10 mouse cellular contexts compared by ENCODE assay signal in the genomic region with DNA sequence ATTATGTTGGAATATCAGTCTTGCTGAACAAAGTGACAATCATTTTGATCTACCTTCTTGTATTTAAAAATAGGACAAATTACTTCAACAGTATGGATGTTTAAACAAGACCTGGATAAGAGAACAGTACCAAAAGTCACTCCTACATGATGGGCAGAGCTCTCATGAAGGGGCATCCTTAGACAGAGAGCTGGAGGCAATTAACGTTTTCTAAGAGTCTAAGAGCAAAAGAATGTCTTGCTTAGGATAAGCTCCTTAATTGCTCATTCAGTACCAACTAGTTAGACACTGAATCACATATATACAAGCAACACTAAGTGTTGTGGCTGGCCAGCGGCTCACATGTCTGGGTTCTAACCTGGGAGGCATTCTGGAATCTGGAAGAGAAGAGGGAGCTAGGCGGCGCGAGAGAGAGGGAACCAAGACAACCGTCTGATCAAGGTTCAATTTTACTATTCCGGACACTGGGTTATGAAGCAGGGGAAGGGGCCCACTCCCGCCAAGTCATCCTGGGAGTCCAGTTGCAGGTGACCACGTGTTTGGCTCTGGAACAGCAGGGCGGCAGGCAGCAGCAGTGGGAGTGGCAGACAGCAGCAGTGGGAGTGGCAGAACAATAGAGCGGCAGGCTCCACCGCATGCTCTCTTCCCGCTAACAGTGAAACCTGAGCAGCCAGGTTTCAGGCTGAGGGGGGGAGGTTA. TPM values are rescaled to one million over a fixed set of nuclear protein-coding genes. Genes with fewer than 3 reads are reported as not detected.
DNase-seq lines count a peak whose midpoint lies in the region; ATAC-seq and TF ChIP-seq lines count a peak whose summit lies in the region.
"Had no signal": no experiment of that assay in that cellular context is flagged by ENCODE, and none has a peak within 500 bp of the region (broad histone marks: within the 10 kb centered on the region; RNA-seq: fewer than 3 reads in every experiment).

No protein-coding gene starts in this region.

- no peak for TF ChIP-seq CTCF in heart, adult 2 months (IDR thresholded peaks at IDR 0.05)
- no peak for TF ChIP-seq CTCF in liver, adult 2 months (IDR thresholded peaks at IDR 0.05; ENCODE audit: low read depth, low read length)
- TF ChIP-seq CTCF in midbrain, postnatal 0 days (IDR thresholded peaks at IDR 0.05) = peak; percentile 56

- H3K36me3 ChIP-seq in heart, embryonic 12.5 days = no peaks in the 10 kb centered on the region
- H3K36me3 ChIP-seq in heart, adult 2 months (ENCODE audit: control insufficient read depth, insufficient read depth, low read length) = no peaks in the 10 kb centered on the region
- H3K36me3 ChIP-seq in hindbrain, embryonic 15.5 days = no peaks in the 10 kb centered on the region
- H3K36me3 ChIP-seq in liver, adult 2 months (ENCODE audit: control insufficient read depth, insufficient read depth, low read length) = peaks cover 48% of the 10 kb centered on the region
- H3K36me3 ChIP-seq in midbrain, postnatal 0 days (ENCODE audit: insufficient read depth, low read length) = no peaks in the 10 kb centered on the region

- no peaks in the 10 kb centered on the region for H3K79me2 ChIP-seq in heart, adult 2 months (replicated peaks; ENCODE audit: control insufficient read depth, insufficient read depth, low read length)
- H3K79me2 ChIP-seq in liver, adult 2 months (ENCODE audit: control insufficient read depth, insufficient read depth, low read length) = no peaks in the 10 kb centered on the region

- intact Hi-C loops in heart, adult 2 months (cut with DNase I) = no loop called here

- no peak for TF ChIP-seq EP300 in heart, adult 2 months (IDR thresholded peaks at IDR 0.05; ENCODE audit: insufficient read depth, low read depth, low read length)

- peak overlapping the region; percentile 60; the same call in 1 of the 2 replicates for H3K9ac ChIP-seq in heart, embryonic 12.5 days
- H3K9ac ChIP-seq in heart, adult 2 months (ENCODE audit: low read depth, low read length) = no peak overlapping the region
- H3K9ac ChIP-seq in hindbrain, embryonic 15.5 days = peak overlapping the region; percentile 56
- no peak overlapping the region for H3K9ac ChIP-seq in liver, adult 2 months (ENCODE audit: low read depth, low read length)
- peak overlapping the region; percentile 50; the same call in 1 of the 2 replicates for H3K9ac ChIP-seq in midbrain, postnatal 0 days (replicated peaks; ENCODE audit: low read length, poor library complexity, severe bottlenecking)

- no peak for DNase-seq in heart, adult 2 months
- peak; percentile 85 for DNase-seq in embryo, embryonic 10 days (ENCODE audit: low spot score)
- DNase-seq in liver, adult 2 months (ENCODE audit: extremely low read depth, low read depth, low spot score) = peak; percentile 55
- peak; percentile 50 for DNase-seq in midbrain, postnatal 0 days (ENCODE audit: low spot score)
- no peak for DNase-seq in spleen, postnatal 4 days (ENCODE audit: low spot score in 2 of 2)
- DNase-seq in thymus, postnatal 0 days (ENCODE audit: low spot score) = no peak

- H3K4me3 ChIP-seq in heart, embryonic 12.5 days = peak overlapping the region; percentile 37
- no peak overlapping the region for H3K4me3 ChIP-seq in heart, adult 2 months
- H3K4me3 ChIP-seq in hindbrain, embryonic 15.5 days = peak overlapping the region; percentile 46
- no peak overlapping the region for H3K4me3 ChIP-seq in liver, adult 2 months (ENCODE audit: insufficient read depth, low read depth, low read length)
- H3K4me3 ChIP-seq in midbrain, postnatal 0 days (ENCODE audit: low read depth, low read length) = peak overlapping the region; percentile 35

- TF ChIP-seq POLR2A in heart, adult 2 months (IDR thresholded peaks at IDR 0.05; ENCODE audit: insufficient read depth, low read depth, low read length) = no peak
- TF ChIP-seq POLR2A in liver, adult 2 months (IDR thresholded peaks at IDR 0.05; ENCODE audit: extremely low read depth, insufficient read depth, low read length) = no peak

- H3K27ac ChIP-seq in heart, embryonic 12.5 days (ENCODE audit: poor library complexity, severe bottlenecking) = no peak overlapping the region
- no peak overlapping the region for H3K27ac ChIP-seq in heart, adult 2 months
- H3K27ac ChIP-seq in hindbrain, embryonic 15.5 days (replicated peaks) = no peak overlapping the region; the same call in 1 of the 2 replicates
- H3K27ac ChIP-seq in liver, adult 2 months (replicated peaks; ENCODE audit: insufficient read depth, low read depth, low read length) = no peak overlapping the region
- 0 out of 2 replicates have a peak overlapping the region, but pooled peaks have one; percentile 3 for H3K27ac ChIP-seq in midbrain, postnatal 0 days (ENCODE audit: low read depth, low read length)

- WGBS in heart, embryonic 12.5 days = 4% methylated on average over 13 of the region's 13 CpGs
- 7% methylated on average over 13 of the region's 13 CpGs for WGBS in heart, adult 2 months
- WGBS in hindbrain, embryonic 15.5 days = 4% methylated on average over 13 of the region's 13 CpGs
- WGBS in liver, adult 2 months = 23% methylated on average over 13 of the region's 13 CpGs
- WGBS in midbrain, postnatal 0 days = 2% methylated on average over 13 of the region's 13 CpGs

- peak; percentile 73 for ATAC-seq in heart, embryonic 12.5 days (ENCODE audit: insufficient number of reproducible peaks, low FRiP score)
- ATAC-seq in hindbrain, embryonic 15.5 days (ENCODE audit: low FRiP score, low read depth) = peak; percentile 95
- ATAC-seq in midbrain, postnatal 0 days (ENCODE audit: low FRiP score) = peak; percentile 93

- no peaks in the 10 kb centered on the region for H3K27me3 ChIP-seq in heart, embryonic 12.5 days (replicated peaks)
- H3K27me3 ChIP-seq in heart, adult 2 months (ENCODE audit: control insufficient read depth, insufficient read depth, low read length) = no peaks in the 10 kb centered on the region
- no peaks in the 10 kb centered on the region for H3K27me3 ChIP-seq in hindbrain, embryonic 15.5 days
- no peaks in the 10 kb centered on the region for H3K27me3 ChIP-seq in liver, adult 2 months (ENCODE audit: control insufficient read depth, insufficient read depth, low read length)
- H3K27me3 ChIP-seq in midbrain, postnatal 0 days (ENCODE audit: insufficient read depth, low read length) = no peaks in the 10 kb centered on the region

- no peaks in the 10 kb centered on the region for H3K9me3 ChIP-seq in heart, embryonic 12.5 days (replicated peaks)
- no peaks in the 10 kb centered on the region for H3K9me3 ChIP-seq in hindbrain, embryonic 15.5 days
- H3K9me3 ChIP-seq in midbrain, postnatal 0 days (ENCODE audit: low read length) = no peaks in the 10 kb centered on the region

- H3K4me2 ChIP-seq in heart, embryonic 12.5 days = peak overlapping the region; percentile 67
- peak overlapping the region; percentile 69 for H3K4me2 ChIP-seq in hindbrain, embryonic 15.5 days
- peak overlapping the region; percentile 49 for H3K4me2 ChIP-seq in midbrain, postnatal 0 days (ENCODE audit: low read depth, low read length, poor library complexity, severe bottlenecking)

- no peaks in the 10 kb centered on the region for H3K4me1 ChIP-seq in heart, embryonic 12.5 days (replicated peaks)
- no peaks in the 10 kb centered on the region for H3K4me1 ChIP-seq in heart, adult 2 months (ENCODE audit: control insufficient read depth, insufficient read depth, low read length)
- no peaks in the 10 kb centered on the region for H3K4me1 ChIP-seq in hindbrain, embryonic 15.5 days (replicated peaks)
- no peaks in the 10 kb centered on the region for H3K4me1 ChIP-seq in liver, adult 2 months (ENCODE audit: control insufficient read depth, insufficient read depth, low read length)
- H3K4me1 ChIP-seq in midbrain, postnatal 0 days (ENCODE audit: insufficient read depth, low read length) = no peaks in the 10 kb centered on the region

RNA-seq across cellular contexts. Expression of a gene that starts 16.5 kb away (rescaled TPM):
- polyA plus RNA-seq in heart, embryonic 12.5 days (2016; fragmentation: Nextera tagmentation; extraction: Ambion mirVana) = 0.92 and 1.0 TPM in 2 replicates
- total RNA-seq in heart, adult 2 months (2021) = 1 to 10 TPM; 1.4 TPM
- 0.70 and 1.2 TPM in 2 replicates for polyA plus RNA-seq in heart, adult 2 months (2012; rRNA removed)
- 7.1 and 7.5 TPM in 2 replicates for polyA plus RNA-seq in hindbrain, embryonic 15.5 days (2015; fragmentation: Nextera tagmentation; extraction: Ambion mirVana)
- total RNA-seq in liver, adult 2 months (2014; rRNA removed) = 182 and 199 TPM in 2 replicates
- polyA plus RNA-seq in liver, adult 2 months (2012; rRNA removed) = 20.3 and 25.8 TPM in 2 replicates
- 3.6 and 5.2 TPM in 2 replicates for total RNA-seq in midbrain, postnatal 0 days (2014; rRNA removed)
- polyA plus RNA-seq in midbrain, postnatal 0 days (2015; fragmentation: Nextera tagmentation; extraction: Ambion mirVana) = 7.6 TPM in 2 replicates
- 1.1 and 1.9 TPM in 2 replicates for polyA plus RNA-seq in thymus, postnatal 0 days (2015; fragmentation: Nextera tagmentation; extraction: Ambion mirVana)
- total RNA-seq: MEL had no signal

RNA-seq across cellular contexts. Expression of a gene that starts 34.2 kb away (rescaled TPM):
- 0.53 and 0.55 TPM in 2 replicates for polyA plus RNA-seq in heart, embryonic 12.5 days (2016; fragmentation: Nextera tagmentation; extraction: Ambion mirVana)
- not detected for total RNA-seq in heart, adult 2 months (2021)
- polyA plus RNA-seq in heart, adult 2 months (2012; rRNA removed) = 0.12 and 0.14 TPM in 2 replicates
- polyA plus RNA-seq in hindbrain, embryonic 15.5 days (2015; fragmentation: Nextera tagmentation; extraction: Ambion mirVana) = 0.22 and 0.25 TPM in 2 replicates
- total RNA-seq in liver, adult 2 months (2014; rRNA removed) = 97.7 and 125 TPM in 2 replicates
- 21.0 and 22.8 TPM in 2 replicates for polyA plus RNA-seq in liver, adult 2 months (2012; rRNA removed)
- not detected in 2 replicates for total RNA-seq in midbrain, postnatal 0 days (2014; rRNA removed)
- polyA plus RNA-seq in midbrain, postnatal 0 days (2015; fragmentation: Nextera tagmentation; extraction: Ambion mirVana) = 0.17 and 0.29 TPM in 2 replicates
- 17.4 and 18.1 TPM in 2 replicates for polyA plus RNA-seq in thymus, postnatal 0 days (2015; fragmentation: Nextera tagmentation; extraction: Ambion mirVana)
- total RNA-seq: left cerebral cortex, adult 18-20 months had no signal

RNA-seq across cellular contexts. Expression of a gene that starts 54.1 kb away (rescaled TPM):
- 2.8 and 3.1 TPM in 2 replicates for polyA plus RNA-seq in heart, embryonic 12.5 days (2016; fragmentation: Nextera tagmentation; extraction: Ambion mirVana)
- 1 to 10 TPM; 1.0 to 1.5 TPM for total RNA-seq in heart, adult 2 months (2021)
- polyA plus RNA-seq in heart, adult 2 months (2012; rRNA removed) = 1.0 and 1.1 TPM in 2 replicates
- 3.7 TPM in 2 replicates for polyA plus RNA-seq in hindbrain, embryonic 15.5 days (2015; fragmentation: Nextera tagmentation; extraction: Ambion mirVana)
- 182 and 231 TPM in 2 replicates for total RNA-seq in liver, adult 2 months (2014; rRNA removed)
- 30.1 and 34.6 TPM in 2 replicates for polyA plus RNA-seq in liver, adult 2 months (2012; rRNA removed)
- 1.8 TPM in 1 of 2 replicates, not detected in the other for total RNA-seq in midbrain, postnatal 0 days (2014; rRNA removed)
- 1.1 and 1.5 TPM in 2 replicates for polyA plus RNA-seq in midbrain, postnatal 0 days (2015; fragmentation: Nextera tagmentation; extraction: Ambion mirVana)
- polyA plus RNA-seq in thymus, postnatal 0 days (2015; fragmentation: Nextera tagmentation; extraction: Ambion mirVana) = 125 and 129 TPM in 2 replicates

Comparison
In these comparisons a context has a peak if more than half of its experiments do, and no peak if none do; other contexts are left out.
1. H3K4me3 ChIP-seq: peak in heart, embryonic 12.5 days (single experiment), hindbrain, embryonic 15.5 days (single experiment) and midbrain, postnatal 0 days (single experiment); none in heart, adult 2 months (single experiment) and liver, adult 2 months (single experiment).
2. H3K9ac ChIP-seq: peak in heart, embryonic 12.5 days (single experiment), hindbrain, embryonic 15.5 days (single experiment) and midbrain, postnatal 0 days (single experiment); none in heart, adult 2 months (single experiment) and liver, adult 2 months (single experiment).
3. DNase-seq: peak in embryo, embryonic 10 days (single experiment), liver, adult 2 months (single experiment) and midbrain, postnatal 0 days (single experiment); none in heart, adult 2 months (0 of 2), spleen, postnatal 4 days (0 of 2) and thymus, postnatal 0 days (single experiment).
4. RNA of a gene that starts 34.2 kb away (polyA plus RNA-seq): 21.0 to 22.8 TPM in liver, adult 2 months and 17.4 to 18.1 TPM in thymus, postnatal 0 days; 0.53 to 0.55 TPM in heart, embryonic 12.5 days, 0.22 to 0.25 TPM in hindbrain, embryonic 15.5 days, 0.17 to 0.29 TPM in midbrain, postnatal 0 days and 0.12 to 0.14 TPM in heart, adult 2 months; every median in the first group is over 10 times any median in the second.
5. Peak in every context shown above with its lines, with median percentiles within 50 percentile points of each other: ATAC-seq and H3K4me2 ChIP-seq.